Mouse (Mus musculus): ENCODE data around the gene Cdk5. TPM values are rescaled to one million over a fixed set of nuclear protein-coding genes. Genes with fewer than 3 reads are reported as not detected.

Cdk5 gene
- polyA plus RNA-seq, 1 experiment from 2014 or later, result 35.5 TPM

DNA sequence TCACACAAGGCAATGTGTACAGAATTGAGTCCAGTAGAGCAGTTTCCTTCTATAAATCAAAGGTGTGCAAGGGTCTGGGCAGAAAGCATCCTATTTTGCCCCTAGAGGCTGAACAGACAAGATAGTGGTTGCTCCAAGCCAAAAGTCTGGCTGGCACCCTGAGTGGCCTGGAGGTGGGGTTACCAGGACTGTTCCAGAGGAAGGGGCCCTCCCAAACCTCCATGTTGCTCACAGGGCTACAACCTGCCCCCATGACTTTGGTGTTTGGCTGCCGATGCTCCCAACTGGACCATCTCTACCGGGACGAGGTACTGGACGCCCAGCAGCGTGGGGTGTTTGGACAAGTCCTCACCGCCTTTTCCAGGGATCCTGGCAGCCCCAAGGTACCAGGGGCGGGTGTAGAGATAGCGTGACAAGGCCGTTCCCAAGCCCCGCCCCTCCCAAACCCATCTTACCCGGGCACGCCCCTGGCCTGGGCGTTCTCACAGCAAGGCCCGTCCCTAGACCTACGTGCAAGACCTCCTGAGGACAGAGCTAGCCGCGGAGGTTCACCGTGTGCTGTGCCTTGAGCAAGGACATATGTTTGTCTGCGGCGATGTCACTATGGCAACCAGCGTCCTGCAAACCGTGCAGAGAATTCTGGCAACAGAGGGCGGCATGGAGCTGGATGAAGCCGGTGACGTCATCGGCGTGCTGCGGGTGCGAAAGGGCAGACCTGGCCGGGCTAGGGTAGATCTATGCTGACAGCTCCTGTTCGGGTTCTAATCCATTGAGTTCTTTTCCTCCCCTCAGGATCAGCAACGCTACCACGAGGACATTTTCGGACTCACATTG lies 40.1 kb downstream of the Cdk5 start:
- under 1% methylated on average over 34 of the region's 34 CpGs for WGBS
- H3K36me3 ChIP-seq (ENCODE audit: insufficient read depth), result no peaks in the 10 kb centered on the region
- peak; percentile 71 for TF ChIP-seq CTCF (IDR thresholded peaks at IDR 0.05; ENCODE audit: low read depth)
- H3K27ac ChIP-seq (ENCODE audit: low read depth), result no peak overlapping the region
- no peaks in the 10 kb centered on the region for H3K9me3 ChIP-seq (ENCODE audit: low read depth, low read length)
- ATAC-seq (ENCODE audit: insufficient read depth), result peak; percentile 89
- DNase-seq, result peak; percentile 96
- H3K9ac ChIP-seq, result peak overlapping the region; percentile 27
- H3K4me1 ChIP-seq (ENCODE audit: insufficient read depth), result 0 out of 2 replicates have a peak, but pooled peaks cover 4% of the 10 kb centered on the region
- H3K4me2 ChIP-seq, result peak overlapping the region; percentile 69
- H3K4me3 ChIP-seq (ENCODE audit: low read depth, low read length), result peak overlapping the region; percentile 41
- H3K27me3 ChIP-seq (ENCODE audit: insufficient read depth, low read length), result peaks cover 25% of the 10 kb centered on the region

DNA sequence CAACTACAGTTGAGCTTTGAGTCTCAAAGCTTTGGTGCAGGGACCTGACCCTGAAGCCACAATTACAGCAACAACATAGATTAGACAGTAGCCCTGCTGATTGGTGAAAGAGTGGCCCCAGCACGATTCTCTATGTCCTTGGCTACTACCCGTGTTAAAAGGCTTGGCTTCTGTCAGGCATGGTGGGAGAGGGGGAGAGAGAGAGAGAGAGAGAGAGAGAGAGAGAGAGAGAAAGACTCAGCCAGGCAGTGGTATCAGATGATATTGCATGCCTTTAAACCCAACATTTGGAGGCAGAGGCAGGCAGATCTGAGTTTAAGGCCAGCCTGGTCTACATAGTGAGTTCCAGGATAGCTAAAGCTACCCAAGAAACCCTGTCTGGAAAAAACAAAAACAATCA lies 41.3 kb downstream of the Cdk5 start:
- Histone ChIP-seq H3K27ac (ENCODE audit: low read depth) (no peak overlapping the region), H3K4me1 (ENCODE audit: insufficient read depth) (no peaks in the 10 kb centered on the region), H3K27me3 (ENCODE audit: insufficient read depth, low read length) (peaks cover 12% of the 10 kb centered on the region; the same call in 1 of the 2 replicates), H3K9me3 (ENCODE audit: low read depth, low read length) (no peaks in the 10 kb centered on the region), H3K36me3 (ENCODE audit: insufficient read depth) (no peaks in the 10 kb centered on the region), H3K9ac (no peak overlapping the region), H3K4me3 (ENCODE audit: low read depth, low read length) (no peak overlapping the region), H3K4me2 (no peak overlapping the region)
- 74% methylated on average over 2 of the region's 2 CpGs for WGBS
- no peak for DNase-seq
- no peak for TF ChIP-seq CTCF (IDR thresholded peaks at IDR 0.05; ENCODE audit: low read depth)
- ATAC-seq (ENCODE audit: insufficient read depth), result no peak

DNA sequence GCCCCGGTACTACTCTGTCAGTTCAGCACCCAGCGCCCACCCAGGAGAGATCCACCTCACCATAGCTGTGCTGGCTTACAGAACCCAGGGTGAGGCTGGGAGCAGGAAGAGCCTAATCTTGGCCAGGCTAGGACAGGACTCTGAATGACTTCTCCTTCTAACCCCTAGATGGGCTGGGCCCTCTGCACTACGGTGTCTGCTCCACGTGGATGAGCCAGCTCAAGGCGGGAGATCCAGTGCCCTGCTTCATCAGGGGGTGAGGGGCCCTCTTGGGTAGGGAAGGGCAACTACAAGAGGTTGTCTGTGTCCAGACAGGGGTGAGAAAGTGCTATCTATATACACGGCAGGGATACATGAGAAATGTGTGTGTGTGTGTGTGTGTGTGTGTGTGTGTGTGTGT lies 41.8 kb downstream of the Cdk5 start:
- WGBS, result 62% methylated on average over 6 of the region's 6 CpGs
- no peak overlapping the region for H3K9ac ChIP-seq
- TF ChIP-seq CTCF (IDR thresholded peaks at IDR 0.05; ENCODE audit: low read depth), result no peak
- H3K36me3 ChIP-seq (ENCODE audit: insufficient read depth), result no peaks in the 10 kb centered on the region
- ATAC-seq (ENCODE audit: insufficient read depth) (no peak), DNase-seq (no peak)
- no peaks in the 10 kb centered on the region for H3K9me3 ChIP-seq (ENCODE audit: low read depth, low read length)
- H3K27me3 ChIP-seq (ENCODE audit: insufficient read depth, low read length), result peaks cover 7% of the 10 kb centered on the region; the same call in 1 of the 2 replicates
- H3K27ac ChIP-seq (ENCODE audit: low read depth), result no peak overlapping the region
- no peak overlapping the region for H3K4me2 ChIP-seq
- H3K4me3 ChIP-seq (ENCODE audit: low read depth, low read length), result no peak overlapping the region
- no peaks in the 10 kb centered on the region for H3K4me1 ChIP-seq (ENCODE audit: insufficient read depth)

DNA sequence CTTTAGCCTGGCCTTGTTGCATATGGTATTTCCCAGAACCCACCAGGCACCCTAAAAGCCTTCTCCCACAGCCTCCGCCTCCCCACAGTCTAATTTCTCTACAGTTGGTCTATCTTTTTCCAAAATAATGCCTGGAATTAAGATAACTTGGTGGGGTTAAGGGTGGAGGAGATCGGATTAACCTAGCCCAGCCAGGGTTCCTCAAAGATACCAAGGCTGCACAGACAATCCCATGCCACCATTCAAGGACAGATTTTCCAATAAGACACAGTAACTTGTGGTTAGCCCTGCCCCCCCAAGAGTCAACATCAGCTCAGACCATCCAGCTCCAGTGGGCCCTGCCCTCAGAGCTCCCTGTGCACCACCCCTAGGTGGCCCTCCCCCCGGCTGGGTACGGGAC lies 42.8 kb downstream of the Cdk5 start:
- Histone ChIP-seq H3K4me3 (ENCODE audit: low read depth, low read length) (no peak overlapping the region), H3K27me3 (ENCODE audit: insufficient read depth, low read length) (no peaks in the 10 kb centered on the region), H3K4me1 (ENCODE audit: insufficient read depth) (no peaks in the 10 kb centered on the region), H3K27ac (ENCODE audit: low read depth) (no peak overlapping the region), H3K4me2 (no peak overlapping the region), H3K36me3 (ENCODE audit: insufficient read depth) (no peaks in the 10 kb centered on the region), H3K9ac (no peak overlapping the region), H3K9me3 (ENCODE audit: low read depth, low read length) (no peaks in the 10 kb centered on the region)
- ATAC-seq (ENCODE audit: insufficient read depth) (no peak), DNase-seq (no peak)
- no peak for TF ChIP-seq CTCF (IDR thresholded peaks at IDR 0.05; ENCODE audit: low read depth)
- WGBS, result 94% methylated on average over 4 of the region's 4 CpGs

DNA sequence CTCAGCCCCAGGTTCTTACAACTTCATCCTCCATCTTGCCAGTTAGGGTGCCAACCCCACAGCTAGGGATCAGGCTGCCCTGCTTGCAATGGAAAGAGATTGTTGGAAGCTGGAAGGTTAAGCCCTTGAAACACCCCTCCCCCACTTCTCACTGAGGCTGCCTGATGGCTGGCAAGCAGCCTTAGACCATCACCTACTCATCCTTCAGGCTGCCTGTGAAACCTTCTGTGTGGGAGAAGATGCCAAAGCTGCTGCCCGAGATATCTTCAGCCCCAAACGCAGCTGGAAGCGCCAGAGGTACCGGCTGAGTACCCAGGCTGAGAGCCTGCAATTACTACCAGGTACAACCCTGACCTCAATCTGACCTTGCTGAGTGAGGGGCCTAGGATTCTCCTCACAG lies 43.8 kb downstream of the Cdk5 start:
- no peaks in the 10 kb centered on the region for H3K4me1 ChIP-seq (ENCODE audit: insufficient read depth)
- no peaks in the 10 kb centered on the region for H3K9me3 ChIP-seq (ENCODE audit: low read depth, low read length)
- H3K9ac ChIP-seq, result no peak overlapping the region
- no peaks in the 10 kb centered on the region for H3K27me3 ChIP-seq (ENCODE audit: insufficient read depth, low read length)
- DNase-seq (no peak), ATAC-seq (ENCODE audit: insufficient read depth) (no peak)
- TF ChIP-seq CTCF (IDR thresholded peaks at IDR 0.05; ENCODE audit: low read depth), result no peak
- H3K4me2 ChIP-seq, result no peak overlapping the region
- H3K4me3 ChIP-seq (ENCODE audit: low read depth, low read length), result no peak overlapping the region
- H3K36me3 ChIP-seq (ENCODE audit: insufficient read depth), result no peaks in the 10 kb centered on the region
- no peak overlapping the region for H3K27ac ChIP-seq (ENCODE audit: low read depth)
- 59% methylated on average over 4 of the region's 4 CpGs for WGBS

DNA sequence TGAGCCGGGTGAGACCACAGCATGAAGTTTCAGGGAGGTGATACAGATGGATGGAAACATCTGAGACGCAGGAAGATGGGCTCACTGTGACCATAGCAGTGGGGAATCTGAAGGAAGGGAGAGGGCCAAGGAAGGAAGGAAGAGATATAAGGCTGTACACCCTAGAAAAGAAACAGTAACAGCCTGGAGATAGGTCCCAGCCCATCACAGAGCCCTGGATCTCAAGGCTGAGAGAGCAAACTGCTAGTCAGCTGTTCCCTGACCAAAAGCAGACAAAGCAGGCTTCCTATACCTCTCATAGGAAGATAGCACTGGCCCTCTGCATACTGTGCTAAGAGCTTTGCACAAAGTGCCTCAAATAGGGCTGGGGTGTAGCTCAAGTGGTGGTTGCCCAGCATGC lies 44.6 kb downstream of the Cdk5 start:
- H3K27me3 ChIP-seq (ENCODE audit: insufficient read depth, low read length), result no peaks in the 10 kb centered on the region
- H3K4me1 ChIP-seq (ENCODE audit: insufficient read depth), result no peaks in the 10 kb centered on the region
- H3K9me3 ChIP-seq (ENCODE audit: low read depth, low read length), result no peaks in the 10 kb centered on the region
- H3K27ac ChIP-seq (ENCODE audit: low read depth), result no peak overlapping the region
- no peak for TF ChIP-seq CTCF (IDR thresholded peaks at IDR 0.05; ENCODE audit: low read depth)
- DNase-seq, result no peak
- H3K4me3 ChIP-seq (ENCODE audit: low read depth, low read length), result no peak overlapping the region
- H3K4me2 ChIP-seq, result no peak overlapping the region
- ATAC-seq (ENCODE audit: insufficient read depth), result no peak
- H3K9ac ChIP-seq, result no peak overlapping the region
- H3K36me3 ChIP-seq (ENCODE audit: insufficient read depth), result no peaks in the 10 kb centered on the region
- 63% methylated on average over 2 of the region's 2 CpGs for WGBS

DNA sequence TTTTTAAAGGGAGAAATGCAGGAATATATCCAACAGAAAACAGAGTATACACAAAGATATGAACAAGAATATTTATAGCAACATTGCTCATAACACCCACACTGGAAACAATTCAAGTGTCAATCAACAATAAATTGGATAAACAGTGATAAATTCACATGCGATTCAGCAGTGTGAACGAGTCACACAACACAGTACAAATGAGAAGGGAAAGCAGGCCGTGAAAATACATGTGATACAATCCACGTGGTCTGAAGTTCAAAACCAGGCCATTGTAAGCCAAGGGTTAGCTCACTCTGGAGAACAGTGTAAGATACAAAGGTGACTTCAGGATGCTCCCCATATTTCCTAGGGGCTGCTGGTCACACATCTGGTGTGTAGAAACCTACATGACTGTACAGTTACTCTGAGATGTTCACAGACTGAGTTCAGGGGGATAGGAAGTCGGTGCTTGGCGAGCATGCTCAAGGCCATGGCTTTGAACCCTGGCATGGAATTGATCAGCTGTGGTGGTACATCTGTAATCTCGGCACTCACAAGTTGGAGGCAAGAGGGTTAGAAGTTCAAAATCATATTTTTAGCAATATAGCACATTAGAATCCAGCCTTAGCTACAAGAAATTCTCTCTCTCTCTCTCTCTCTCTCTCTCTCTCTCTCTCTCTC lies 48.5 kb downstream of the Cdk5 start:
- Histone ChIP-seq H3K9ac (no peak overlapping the region), H3K27ac (ENCODE audit: low read depth) (no peak overlapping the region), H3K36me3 (ENCODE audit: insufficient read depth) (no peaks in the 10 kb centered on the region), H3K9me3 (ENCODE audit: low read depth, low read length) (no peaks in the 10 kb centered on the region), H3K4me1 (ENCODE audit: insufficient read depth) (no peaks in the 10 kb centered on the region), H3K4me2 (no peak overlapping the region), H3K27me3 (ENCODE audit: insufficient read depth, low read length) (no peaks in the 10 kb centered on the region), H3K4me3 (ENCODE audit: low read depth, low read length) (no peak overlapping the region)
- TF ChIP-seq CTCF (IDR thresholded peaks at IDR 0.05; ENCODE audit: low read depth), result no peak
- no peak for DNase-seq
- WGBS, result 64% methylated on average over 7 of the region's 7 CpGs
- no peak for ATAC-seq (ENCODE audit: insufficient read depth)

All from lung, embryonic 14.5 days (tissue).